Mouse (Mus musculus) cerebellum, postnatal 10 days (tissue): ENCODE measurements around the gene Tubgcp2.

Experiments used
- DNase-seq, 2 experiments: peaks; one replicate each; pipeline ENCODE4 v3.0.0; 2021; ENCODE audit warnings: mixed read lengths in 2 of 2

Gene Tubgcp2

GRCm38 (mm10) chr7:139978278-139978892 lies 58.1 kb downstream of the Tubgcp2 start, which contains the start of gene 6430531B16Rik:
Gene 6430531B16Rik, minus strand, starts transcription at chr7:139978755.
- peak; percentile 93 for DNase-seq

GRCm38 (mm10) chr7:139975471-139975870 lies 61.0 kb downstream of the Tubgcp2 start:
- DNase-seq, result no peak

GRCm38 (mm10) chr7:139974307-139974706 lies 62.2 kb downstream of the Tubgcp2 start:
- DNase-seq, result no peak

- no peak for DNase-seq
Observed at GRCm38 (mm10) chr7:139972923-139973331, 63.5 kb downstream of the Tubgcp2 start.

- DNase-seq, result no peak
Observed at GRCm38 (mm10) chr7:139971436-139971835, 65.0 kb downstream of the Tubgcp2 start.

GRCm38 (mm10) chr7:139970979-139971378 lies 65.5 kb downstream of the Tubgcp2 start:
- DNase-seq, result no peak

- DNase-seq, result peak in 1 of 2 experiments; percentile 31
Observed at GRCm38 (mm10) chr7:139970216-139970919, 66.1 kb downstream of the Tubgcp2 start.

- peak; percentile 94 to 97 for DNase-seq
Observed at GRCm38 (mm10) chr7:139969348-139970130, 66.9 kb downstream of the Tubgcp2 start.

GRCm38 (mm10) chr7:139968428-139968827 lies 68.0 kb downstream of the Tubgcp2 start:
- DNase-seq, result no peak

GRCm38 (mm10) chr7:139967175-139967574 lies 69.3 kb downstream of the Tubgcp2 start:
- no peak for DNase-seq

- peak in 1 of 2 experiments; percentile 22 for DNase-seq
Observed at GRCm38 (mm10) chr7:139963814-139964213, 72.7 kb downstream of the Tubgcp2 start.

GRCm38 (mm10) chr7:139961141-139961540 lies 75.3 kb downstream of the Tubgcp2 start:
- no peak for DNase-seq

- DNase-seq, result peak in 1 of 2 experiments; percentile 43
Observed at GRCm38 (mm10) chr7:139957958-139958357, 78.5 kb downstream of the Tubgcp2 start.

GRCm38 (mm10) chr7:139957437-139957836 lies 79.0 kb downstream of the Tubgcp2 start:
- no peak for DNase-seq

GRCm38 (mm10) chr7:139956658-139957057 lies 79.8 kb downstream of the Tubgcp2 start:
- no peak for DNase-seq

GRCm38 (mm10) chr7:139955505-139955904 lies 81.0 kb downstream of the Tubgcp2 start:
- DNase-seq, result no peak

GRCm38 (mm10) chr7:139951991-139952633 lies 84.4 kb downstream of the Tubgcp2 start:
- no peak for DNase-seq

- DNase-seq, result no peak
Observed at GRCm38 (mm10) chr7:139951079-139951478, 85.4 kb downstream of the Tubgcp2 start.

GRCm38 (mm10) chr7:139950283-139950971 lies 86.0 kb downstream of the Tubgcp2 start:
- DNase-seq, result peak in 1 of 2 experiments; percentile 35

- peak; percentile 33 to 39 for DNase-seq
Observed at GRCm38 (mm10) chr7:139949893-139950282, 86.6 kb downstream of the Tubgcp2 start.

GRCm38 (mm10) chr7:139946032-139946431 lies 90.4 kb downstream of the Tubgcp2 start:
- no peak for DNase-seq
